Mouse (Mus musculus) bone marrow macrophage, adult 2 months (primary cell): ENCODE results near the gene Rps8.

Experiments used
- CTCF ChIP-seq: IDR thresholded peaks from 2 replicates; pipeline ENCODE4 v1.5.1; 2012; ENCODE audit warnings: low read depth, mild to moderate bottlenecking, low read length, moderate library complexity
- POLR2A ChIP-seq: IDR thresholded peaks from 2 replicates; pipeline ENCODE4 v1.6.1; 2012; ENCODE audit warnings: mild to moderate bottlenecking, low read depth, low read length, borderline replicate concordance

DNA sequence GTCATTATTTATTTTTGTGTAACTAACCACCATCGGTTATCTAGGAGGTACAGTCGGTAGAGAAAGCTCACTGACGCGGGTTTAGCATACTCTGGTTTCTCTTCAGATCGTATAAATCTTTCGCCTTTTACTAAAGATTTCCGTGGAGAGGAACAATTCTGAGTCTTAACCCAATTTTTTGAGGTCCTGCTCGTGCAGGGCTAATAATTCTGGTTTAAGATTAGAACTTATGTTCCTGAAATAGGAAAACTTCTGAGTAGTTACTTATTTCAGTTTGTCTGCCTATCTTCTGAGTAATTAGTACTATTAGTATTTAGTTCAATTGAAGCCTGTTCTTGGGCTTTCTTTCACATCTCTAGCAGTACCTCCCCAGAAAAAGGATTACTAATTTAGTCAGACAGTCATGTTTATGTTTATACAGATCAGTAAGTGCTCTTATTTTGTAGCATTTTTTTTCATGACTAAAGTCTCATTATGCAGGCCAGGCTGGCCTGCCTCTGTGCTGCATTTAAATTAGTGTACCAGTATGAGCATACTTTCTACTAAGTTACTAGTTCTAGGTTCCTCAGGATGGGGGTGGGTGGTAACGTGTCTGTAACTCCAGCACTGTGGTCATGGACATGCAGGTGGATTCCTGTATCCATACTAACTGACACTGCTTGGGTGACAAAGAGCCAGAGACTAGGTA is 34.0 kb upstream of the Rps8 start:
- TF ChIP-seq CTCF (no peak), POLR2A (peak; percentile 80; the same call in 1 of the 2 replicates)
